Mouse (Mus musculus): Measurements from ENCODE around the gene Gprc6a.

The Gprc6a gene

DNA sequence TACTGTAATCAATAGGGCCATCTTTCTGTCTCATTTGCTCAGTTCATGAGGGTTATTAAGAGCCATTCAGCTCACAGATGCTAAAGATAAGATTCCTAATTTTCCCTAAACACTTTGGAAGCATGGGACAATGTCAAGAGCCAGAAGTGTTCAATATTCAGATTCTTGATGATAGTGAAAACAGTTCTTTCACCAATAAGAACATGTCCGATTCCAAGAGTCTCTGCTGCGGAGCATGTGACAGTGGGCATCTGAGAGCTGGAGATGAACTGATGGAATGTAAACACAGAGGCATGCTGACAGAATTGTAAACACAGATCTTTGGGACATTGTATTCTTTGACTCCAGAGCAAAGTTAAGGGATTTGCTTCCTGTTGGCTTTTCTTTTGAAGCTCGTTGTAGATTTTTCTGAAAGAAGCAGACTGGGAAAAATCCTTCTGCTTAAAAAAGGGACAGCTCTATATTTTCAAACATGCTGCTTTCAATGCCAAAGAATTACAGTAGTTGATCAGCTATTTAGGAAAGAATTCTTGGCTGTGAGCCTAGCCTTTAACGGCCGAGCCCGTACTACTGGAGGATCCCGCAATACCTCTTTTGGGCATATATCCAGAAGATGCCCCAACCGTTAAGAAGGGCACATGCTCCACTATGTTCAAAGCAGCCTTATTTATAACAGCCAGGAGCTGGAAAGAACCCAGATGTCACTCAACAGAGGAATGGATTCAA lies at the start of gene Gprc6a:
Gene Gprc6a (minus strand): TSS at position 51 of the 726 bp plus-strand sequence.
- in situ Hi-C loops (cut with MboI, MseI), result no loop called here

DNA sequence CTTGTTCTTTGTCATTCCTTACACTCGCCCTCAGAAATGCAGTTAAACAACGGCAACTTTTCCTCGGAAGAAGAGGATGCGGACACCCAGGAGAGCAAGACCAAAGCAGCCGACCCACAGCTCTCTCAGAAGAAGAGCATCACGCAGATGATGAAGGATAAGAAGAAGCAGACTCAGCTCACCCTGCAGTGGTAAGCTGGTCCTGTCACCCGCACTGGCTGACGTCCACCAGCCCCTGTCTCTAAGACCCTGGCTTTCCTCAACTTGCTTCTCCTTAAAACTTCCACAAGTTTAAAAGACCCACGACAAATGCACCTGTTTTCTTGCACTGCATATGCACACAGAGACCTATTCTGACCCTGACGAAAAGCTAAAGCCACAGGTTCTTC lies 47.0 kb upstream of the Gprc6a start:
- in situ Hi-C loops (cut with MboI, MseI), result no loop called here

- in situ Hi-C loops (cut with MboI, MseI), result no loop called here
Measured at GRCm38 (mm10) chr10:51677548-51678250, 46.4 kb upstream of the Gprc6a start, which contains the start of gene Rfx6. Rfx6 (plus strand) TSS chr10:51677756.

DNA sequence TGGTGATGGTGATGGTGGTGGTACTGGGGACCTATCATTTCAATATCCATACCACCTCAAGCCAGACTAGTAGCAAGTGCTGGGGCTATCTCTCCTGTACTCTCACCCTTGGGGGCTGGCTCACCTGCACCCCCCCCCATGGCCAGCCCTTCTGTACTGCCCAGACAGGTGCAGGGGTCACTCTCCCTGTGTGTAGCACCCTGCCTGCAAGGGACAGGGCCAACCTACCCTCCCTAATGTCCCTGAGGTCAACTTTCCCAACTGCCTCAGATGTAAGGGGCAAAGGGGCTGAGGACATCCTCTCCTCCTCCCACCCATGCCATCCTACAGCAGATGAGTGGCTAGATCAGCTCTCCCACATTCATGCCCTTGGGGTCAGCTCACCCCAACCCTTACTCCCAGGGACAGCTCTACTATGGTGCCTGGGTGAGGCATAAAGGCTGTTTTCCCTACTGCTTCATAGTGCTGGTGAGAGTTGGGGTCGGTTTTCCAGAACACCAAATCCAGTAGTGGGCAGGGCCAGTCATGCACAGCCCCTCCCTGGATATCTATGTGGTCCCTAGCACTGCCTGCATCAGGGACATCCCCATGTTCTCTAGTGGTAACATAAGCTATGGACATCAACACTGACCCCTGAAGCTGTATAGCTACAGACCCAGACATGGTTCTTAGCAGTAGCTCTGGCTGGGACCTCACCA lies 41.0 kb upstream of the Gprc6a start:
- in situ Hi-C loops (cut with MboI, MseI), result no loop called here

DNA sequence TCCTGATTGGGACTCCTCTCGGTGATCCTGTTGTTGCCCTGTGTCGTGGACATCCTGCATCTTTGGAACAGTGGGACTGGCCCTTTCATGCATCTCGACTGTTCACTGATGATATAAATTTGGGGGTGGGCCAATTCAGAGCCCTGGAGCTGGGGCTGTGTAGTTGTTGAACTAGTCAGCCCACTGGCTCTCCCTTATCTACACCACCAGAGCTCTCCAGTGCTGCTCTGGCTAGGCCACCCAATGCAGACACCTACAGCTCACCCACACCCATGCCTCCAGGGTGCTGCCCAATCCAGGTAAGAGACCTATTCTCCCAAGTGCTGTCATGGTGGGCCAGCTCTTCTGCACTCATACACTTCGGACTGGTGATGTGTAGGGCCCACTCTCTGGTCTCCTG lies 40.3 kb upstream of the Gprc6a start:
- in situ Hi-C loops (cut with MboI, MseI), result no loop called here

DNA sequence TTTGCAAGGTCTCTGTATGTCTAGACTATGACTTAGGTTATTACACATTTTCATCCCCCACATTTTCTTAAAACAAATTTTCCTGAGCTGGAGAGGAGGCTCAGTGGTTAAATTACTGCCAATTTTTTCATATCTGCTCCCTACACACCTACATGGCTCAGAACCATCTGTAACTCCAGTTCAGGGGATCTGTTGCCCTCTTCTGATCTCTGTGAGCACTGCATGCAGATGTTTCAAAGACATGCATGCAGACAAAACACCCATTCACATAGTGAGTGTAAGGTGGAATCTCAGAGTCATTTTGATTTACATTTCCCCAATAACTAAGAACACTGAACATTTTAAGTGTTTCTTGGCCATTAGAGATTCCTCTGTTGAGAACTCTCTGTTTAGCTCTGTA lies 38.1 kb upstream of the Gprc6a start:
- in situ Hi-C loops (cut with MboI, MseI), result no loop called here

- in situ Hi-C loops (cut with MboI, MseI), result no loop called here
Measured at GRCm38 (mm10) chr10:51657324-51657723, 26.1 kb upstream of the Gprc6a start.

DNA sequence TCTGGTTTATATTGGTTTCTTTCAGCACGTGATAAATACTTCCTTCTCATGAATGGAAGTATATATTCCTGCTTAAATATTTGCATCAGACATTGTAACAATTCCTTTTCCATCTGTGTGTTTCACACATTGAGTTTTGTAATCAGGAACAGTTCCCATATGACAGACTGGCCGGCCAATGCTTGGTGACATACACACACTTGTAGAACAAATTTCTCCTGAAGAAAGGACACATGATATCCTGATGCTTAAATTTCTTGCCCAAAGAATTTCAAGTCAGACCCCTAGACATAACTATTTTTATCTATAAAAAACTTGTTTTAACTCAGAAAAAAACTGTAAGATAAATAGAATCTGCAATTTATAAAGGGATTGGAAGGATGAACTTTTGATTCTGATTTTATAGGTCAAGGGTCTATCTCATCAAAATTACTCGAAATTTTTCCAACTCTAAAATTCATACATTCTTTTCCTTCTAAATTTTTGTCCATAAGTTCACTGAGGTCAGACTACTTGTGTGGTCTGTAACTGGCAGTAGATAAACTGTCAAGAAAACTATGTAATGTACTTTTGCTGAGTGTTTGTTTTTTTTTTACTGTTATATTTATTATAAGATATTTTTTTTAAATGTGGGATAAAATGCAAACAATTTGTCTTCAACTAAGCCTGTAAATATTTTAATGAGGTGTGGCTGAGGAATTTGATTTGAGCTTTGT lies 18.4 kb upstream of the Gprc6a start:
- in situ Hi-C loops (cut with MboI, MseI), result no loop called here

DNA sequence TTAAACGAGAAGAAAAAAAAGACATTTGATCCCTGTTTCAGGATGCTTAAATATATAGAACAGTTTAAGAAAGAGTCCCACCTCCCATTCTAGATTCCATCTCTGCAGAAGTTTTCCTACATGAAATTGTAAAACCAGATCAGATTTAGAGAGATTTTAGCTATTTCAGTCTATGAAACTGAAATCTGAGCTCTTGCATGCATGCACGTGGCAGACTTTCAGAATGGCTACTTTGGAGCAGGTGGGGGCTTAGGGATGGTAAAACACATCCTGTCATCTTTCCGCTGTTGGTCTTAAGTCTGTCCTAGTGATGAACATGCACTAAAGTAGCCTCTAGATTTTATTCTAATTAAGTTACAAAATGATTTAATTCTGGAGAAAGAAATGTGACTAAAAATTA lies 10.1 kb downstream of the Gprc6a start:
- in situ Hi-C loops (cut with MboI, MseI), result no loop called here

DNA sequence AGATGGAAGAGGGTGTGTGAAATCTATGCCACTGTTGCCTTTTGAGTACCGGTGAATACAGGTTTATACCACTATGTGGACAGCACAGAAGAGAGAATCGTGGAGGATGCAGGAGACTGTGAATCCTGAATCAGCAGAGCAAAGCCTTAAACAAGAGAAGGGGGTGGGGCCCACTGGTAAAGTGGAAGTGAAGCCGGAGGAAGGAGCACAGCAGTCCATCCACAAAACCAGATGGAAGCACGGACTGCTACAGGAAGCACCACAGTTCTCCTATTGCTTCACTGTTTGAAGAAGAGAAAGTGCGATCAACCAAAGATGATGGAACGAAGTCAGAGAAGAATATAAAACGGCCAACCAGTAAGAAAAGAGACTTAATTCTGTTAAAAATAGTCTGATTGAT lies 11.1 kb downstream of the Gprc6a start:
- in situ Hi-C loops (cut with MboI, MseI), result no loop called here

DNA sequence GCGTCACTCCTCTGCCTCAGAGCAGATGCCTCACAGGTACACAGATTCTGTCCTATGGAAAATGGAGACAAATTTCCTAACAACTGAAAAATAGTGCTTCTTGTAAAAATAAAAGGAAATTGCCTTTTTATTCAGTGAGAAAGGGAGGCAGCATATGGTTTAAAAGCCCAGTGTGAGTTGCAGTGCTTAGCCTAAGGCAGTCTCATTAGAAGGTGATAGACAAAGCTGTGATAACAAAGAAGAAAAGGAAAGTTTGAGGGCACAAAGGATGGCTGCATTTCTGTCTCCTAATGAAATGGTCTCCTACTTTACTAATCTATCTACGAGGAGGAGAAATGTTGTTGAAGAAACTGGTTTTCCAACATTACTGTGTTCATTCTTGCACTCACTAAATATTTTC lies 12.7 kb downstream of the Gprc6a start:
- in situ Hi-C loops (cut with MboI, MseI), result no loop called here

DNA sequence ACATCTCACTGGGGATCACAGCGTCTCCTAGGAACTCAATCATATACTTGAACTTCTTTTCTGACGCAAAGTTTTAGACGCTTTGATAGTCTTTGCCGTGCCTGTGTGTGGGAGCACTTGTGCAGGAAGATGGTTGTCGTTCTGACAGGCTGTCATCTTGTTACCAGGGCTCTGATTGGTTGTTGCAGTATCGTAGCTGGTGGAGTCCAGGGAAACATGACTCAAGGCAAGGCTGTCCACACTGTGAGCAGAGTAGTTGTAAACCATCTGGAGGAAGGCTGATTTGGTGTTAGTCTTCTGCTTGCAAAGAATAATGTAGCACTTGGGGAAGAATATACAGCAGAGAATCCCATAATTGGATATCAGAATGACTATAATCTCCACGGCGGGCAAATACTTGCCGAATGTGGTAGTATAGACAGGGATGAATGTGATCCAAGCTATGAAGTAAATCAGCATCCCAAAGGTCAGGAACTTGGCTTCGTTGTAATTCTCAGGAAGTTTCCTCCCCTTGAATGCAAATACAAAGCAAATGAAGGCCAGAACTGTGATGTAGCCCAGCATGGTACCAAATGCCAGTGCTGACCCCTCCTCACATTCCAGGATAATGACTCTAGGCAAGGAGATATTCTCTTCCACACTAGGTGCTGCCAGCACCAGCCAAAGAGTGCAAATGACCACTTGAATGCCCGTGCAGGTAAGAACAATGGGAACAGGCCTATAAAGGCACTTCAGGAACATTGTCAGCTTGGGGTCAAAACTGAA lies 16.3 kb downstream of the Gprc6a start:
- in situ Hi-C loops (cut with MboI, MseI), result no loop called here

DNA sequence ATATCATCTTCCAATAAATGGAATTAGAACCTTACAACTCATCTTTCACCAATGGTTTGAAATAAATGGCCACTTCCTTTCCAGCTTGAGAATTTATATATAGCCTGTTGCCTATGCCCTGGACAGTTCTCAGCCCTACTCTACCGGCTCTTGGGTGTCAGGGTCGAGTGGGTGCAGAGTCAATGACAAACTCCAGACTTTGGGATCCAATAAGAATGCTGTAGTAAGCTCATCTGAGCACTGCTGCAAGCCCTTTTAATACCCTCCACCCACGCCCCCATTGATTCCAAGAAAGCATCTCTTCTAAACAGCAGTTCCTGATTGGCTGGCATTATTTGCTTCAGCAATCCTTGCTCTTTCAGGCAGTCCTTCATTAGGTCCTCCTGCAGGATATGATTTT lies 17.8 kb downstream of the Gprc6a start:
- in situ Hi-C loops (cut with MboI, MseI), result no loop called here

DNA sequence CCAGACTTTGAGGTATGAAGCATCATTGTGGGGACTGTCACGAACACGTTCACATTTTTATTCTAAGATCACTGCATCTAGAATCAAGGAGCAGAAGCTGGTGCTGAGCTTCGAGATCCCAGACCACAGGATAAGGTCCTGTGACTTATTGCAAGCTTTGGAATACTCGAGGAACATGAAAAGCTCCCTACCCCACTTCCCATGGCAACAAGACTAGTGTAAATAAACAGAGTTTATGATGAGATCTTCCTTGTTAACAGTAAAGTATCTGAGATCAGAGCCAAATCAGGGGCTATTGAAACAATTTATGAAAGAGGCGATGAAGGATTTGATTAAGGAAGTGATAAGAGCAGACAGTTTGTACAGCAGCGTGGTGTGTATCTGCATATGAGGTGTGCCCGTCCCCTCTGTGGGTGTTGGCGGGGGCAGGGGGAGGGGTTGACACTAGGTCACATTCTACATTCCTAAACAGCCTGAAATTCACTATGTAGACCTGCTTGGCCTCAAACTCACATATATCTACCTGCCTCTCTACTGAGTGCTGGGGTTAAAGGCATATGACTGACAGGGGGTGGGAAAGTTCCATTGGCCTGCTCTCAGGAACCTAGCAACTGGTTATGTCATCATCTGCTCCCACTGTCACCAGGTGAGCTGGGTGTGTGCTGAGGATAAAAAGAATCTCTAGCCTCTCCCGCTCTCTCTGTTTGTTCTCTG lies 19.1 kb downstream of the Gprc6a start:
- in situ Hi-C loops (cut with MboI, MseI), result no loop called here

DNA sequence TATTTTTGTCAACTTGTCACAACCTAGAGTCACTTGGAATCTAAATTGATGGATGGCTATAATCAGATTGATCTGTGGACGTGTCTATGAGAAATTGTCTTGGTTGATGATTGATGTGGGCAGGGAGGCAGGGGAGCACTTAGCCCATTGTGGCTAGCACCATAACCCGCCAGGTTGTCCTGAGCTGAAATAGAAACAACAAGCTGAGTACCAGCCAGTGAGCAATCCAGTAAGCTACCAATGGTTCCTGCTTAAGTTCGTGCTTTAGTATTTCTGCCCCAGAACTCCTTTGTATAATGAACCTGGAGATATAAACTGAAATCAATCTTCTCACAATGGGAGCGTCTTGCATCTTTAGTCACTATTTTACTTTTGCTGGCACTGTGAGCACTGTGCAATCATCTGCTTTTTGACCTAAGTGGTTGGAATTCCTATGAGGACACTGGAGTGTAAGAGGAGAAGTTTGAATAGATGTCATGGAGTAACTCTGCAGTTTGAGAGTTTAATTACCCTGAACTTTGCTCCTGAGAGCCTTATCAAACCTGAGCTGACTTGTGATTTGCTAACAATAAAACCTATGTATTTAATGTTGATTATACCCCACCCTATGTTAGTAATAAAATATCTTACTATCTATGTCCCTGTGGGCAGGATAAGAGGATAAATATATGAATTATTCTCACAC lies 21.4 kb downstream of the Gprc6a start:
- in situ Hi-C loops (cut with MboI, MseI), result no loop called here

DNA sequence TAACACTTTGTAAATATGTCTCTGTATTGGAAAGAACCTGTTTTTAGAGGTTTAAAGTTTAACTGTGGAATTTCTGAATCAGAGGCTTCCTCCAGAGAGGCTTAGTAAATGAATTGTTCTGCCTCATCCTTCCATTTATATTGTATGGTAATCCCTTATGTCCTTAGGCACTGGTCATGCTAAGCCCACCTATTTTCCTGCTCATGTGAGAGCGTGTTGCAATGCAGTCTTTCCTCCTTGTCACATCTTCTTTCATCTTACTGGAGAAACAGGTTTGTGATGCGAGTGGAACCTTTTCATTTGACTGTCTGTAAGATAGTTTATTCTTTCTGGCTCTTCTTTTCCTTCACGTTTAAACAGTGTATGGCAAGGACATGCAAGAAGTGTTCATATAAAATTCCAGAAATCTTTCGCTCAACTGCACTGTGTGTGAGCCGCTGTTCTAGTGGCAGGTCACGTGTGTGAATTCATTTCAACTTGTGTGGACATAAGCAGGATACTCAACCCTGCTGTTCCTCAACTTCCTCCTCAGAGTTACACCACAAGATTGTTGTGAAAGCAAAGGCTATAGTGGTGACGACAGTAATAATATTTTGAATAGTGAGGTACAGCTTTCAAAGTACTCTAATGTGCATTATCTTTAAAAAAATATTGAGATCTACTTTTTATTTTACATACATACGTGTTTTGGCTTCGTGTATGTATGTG lies 34.2 kb downstream of the Gprc6a start:
- in situ Hi-C loops (cut with MboI, MseI), result no loop called here

- in situ Hi-C loops (cut with MboI, MseI), result no loop called here
Measured at GRCm38 (mm10) chr10:51595001-51595931, 36.0 kb downstream of the Gprc6a start.

DNA sequence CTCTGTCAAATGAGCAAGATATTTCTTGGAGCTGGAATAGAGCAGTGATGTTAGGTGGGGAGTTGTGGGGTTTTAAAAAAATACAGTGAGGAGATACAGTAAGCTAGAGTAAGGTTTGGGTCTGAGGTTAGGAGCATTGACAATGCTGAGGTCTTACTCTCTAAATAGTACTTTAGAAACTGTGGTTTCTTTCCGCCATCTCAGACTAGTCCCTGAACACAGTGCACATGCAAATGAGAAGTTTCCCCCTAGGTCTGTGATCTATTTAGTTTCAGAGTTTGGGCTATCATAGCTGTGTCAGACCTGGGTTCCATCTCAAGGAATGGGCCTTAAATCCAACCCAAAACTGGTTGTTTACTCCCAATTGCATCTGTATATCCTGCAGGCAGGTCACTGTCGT lies 39.7 kb downstream of the Gprc6a start:
- in situ Hi-C loops (cut with MboI, MseI), result no loop called here
